Mouse (Mus musculus) CH12.LX (cell line): ENCODE measurements around the gene Il17ra. TPM values are rescaled to one million over a fixed set of nuclear protein-coding genes. Genes with fewer than 3 reads are reported as not detected.

Source experiments
- DNase-seq: peaks from one replicate; pipeline ENCODE4 v3.0.0-alpha.2; 2013; ENCODE audit errors: extremely low read depth
- H3K27ac ChIP-seq: 2 replicates; pipeline ENCODE4 v1.5.1; 2012; ENCODE audit warnings: low read depth, mild to moderate bottlenecking, control low read depth, moderate library complexity; ENCODE audit not compliant: insufficient read depth
- H3K27me3 ChIP-seq: replicated peaks from 2 replicates; pipeline ENCODE3; 2012; ENCODE audit warnings: inconsistent platforms
- H3K36me3 ChIP-seq, 2 experiments: replicated peaks in 1 of 2; 2 replicates each; pipeline versions ENCODE3 to v1.6.1; 2012; ENCODE audit warnings: inconsistent platforms in 1 of 2, low read length in 1 of 2, mild to moderate bottlenecking in 1 of 2, mixed read lengths in 1 of 2, moderate library complexity in 1 of 2; ENCODE audit not compliant: control insufficient read depth in 1 of 2, insufficient read depth in 1 of 2
- H3K4me1 ChIP-seq, 2 experiments: 2 replicates each; pipeline ENCODE4 v1.6.1; 2012; ENCODE audit warnings: inconsistent platforms in 1 of 2, moderate library complexity in 1 of 2; ENCODE audit not compliant: insufficient read depth in 2 of 2, control insufficient read depth in 1 of 2
- H3K4me2 ChIP-seq: 2 replicates; pipeline ENCODE4 v1.6.1; 2012; ENCODE audit warnings: low read depth, mild to moderate bottlenecking, control low read depth; ENCODE audit not compliant: poor library complexity, insufficient read depth, severe bottlenecking
- H3K4me3 ChIP-seq, 3 experiments: fragments of 150-350 bp in 1 of 3; sonication (generic) in 1 of 3; replicated peaks in 1 of 3; 2 replicates each; pipeline versions ENCODE3 to v1.5.1; 2011 to 2012; ENCODE audit warnings: low read depth in 2 of 3, low read length in 2 of 3, mild to moderate bottlenecking in 2 of 3, moderate library complexity in 2 of 3, control low read depth in 1 of 3, improper control_type of control experiment in 1 of 3, inconsistent platforms in 1 of 3, mixed read lengths in 1 of 3; ENCODE audit not compliant: poor library complexity in 1 of 3
- H3K79me2 ChIP-seq: replicated peaks from 2 replicates; pipeline ENCODE4 v1.6.1; 2012; ENCODE audit warnings: mild to moderate bottlenecking, moderate library complexity; ENCODE audit not compliant: control insufficient read depth, poor library complexity, insufficient read depth, severe bottlenecking; ENCODE audit errors: extremely low read depth
- H3K9ac ChIP-seq: 2 replicates; pipeline ENCODE4 v1.6.1; 2012; ENCODE audit warnings: low read depth, mild to moderate bottlenecking, control low read depth, moderate library complexity; ENCODE audit not compliant: insufficient read depth
- H3K9me3 ChIP-seq: replicated peaks from 2 replicates; pipeline ENCODE3; 2012; ENCODE audit warnings: low read length, inconsistent platforms, mixed read lengths
- BHLHE40 ChIP-seq: IDR thresholded peaks from 2 replicates; pipeline ENCODE4 v1.6.1; 2011; ENCODE audit warnings: mild to moderate bottlenecking, low read depth, low read length, improper control_type of control experiment
- CHD1 ChIP-seq: IDR thresholded peaks from 2 replicates; pipeline ENCODE4 v1.6.1; 2012; ENCODE audit warnings: low read depth, low read length, improper control_type of control experiment, inconsistent platforms
- CHD2 ChIP-seq: IDR thresholded peaks from 2 replicates; pipeline ENCODE4 v1.6.1; 2011; ENCODE audit warnings: low read length, improper control_type of control experiment
- CTCF ChIP-seq, 2 experiments: IDR thresholded peaks in 1 of 2; conservative IDR thresholded peaks in 1 of 2; 2 replicates each; pipeline ENCODE4 v1.5.1; 2011 to 2012; ENCODE audit warnings: low read depth in 2 of 2, low read length in 2 of 2, improper control_type of control experiment in 1 of 2, inconsistent platforms in 1 of 2, mild to moderate bottlenecking in 1 of 2, moderate library complexity in 1 of 2
- E2F4 ChIP-seq: IDR thresholded peaks from 2 replicates; pipeline ENCODE4 v1.6.1; 2011; ENCODE audit warnings: low read depth, low read length, improper control_type of control experiment; ENCODE audit not compliant: insufficient replicate concordance
- ELF1 ChIP-seq: IDR thresholded peaks from 2 replicates; pipeline ENCODE4 v1.6.1; 2014; ENCODE audit warnings: low read depth, mild to moderate bottlenecking, inconsistent platforms, low read length, improper control_type of control experiment
- EP300 ChIP-seq: IDR thresholded peaks from 2 replicates; pipeline ENCODE4 v1.6.1; 2011; ENCODE audit warnings: low read length, improper control_type of control experiment
- ETS1 ChIP-seq: conservative IDR thresholded peaks from 2 replicates; pipeline ENCODE4 v1.6.1; 2012; ENCODE audit warnings: low read depth, mild to moderate bottlenecking, inconsistent platforms, low read length, improper control_type of control experiment, moderate library complexity
- GABPA ChIP-seq: IDR thresholded peaks from 2 replicates; pipeline ENCODE4 v1.6.1; 2012; ENCODE audit warnings: low read depth, low read length, improper control_type of control experiment, inconsistent platforms; ENCODE audit not compliant: insufficient replicate concordance
- HCFC1 ChIP-seq: IDR thresholded peaks from 2 replicates; pipeline ENCODE4 v1.6.1; 2012; ENCODE audit warnings: low read depth, mild to moderate bottlenecking, inconsistent platforms, low read length, improper control_type of control experiment
- IRF4 ChIP-seq: IDR thresholded peaks from 2 replicates; pipeline ENCODE4 v1.6.1; 2014; ENCODE audit warnings: low read depth, mild to moderate bottlenecking, inconsistent platforms, low read length, improper control_type of control experiment
- JUN ChIP-seq: IDR thresholded peaks from 2 replicates; pipeline ENCODE4 v1.6.1; 2011; ENCODE audit warnings: low read depth, mild to moderate bottlenecking, low read length, improper control_type of control experiment, moderate library complexity; ENCODE audit not compliant: insufficient read depth
- JUND ChIP-seq: conservative IDR thresholded peaks from 2 replicates; pipeline ENCODE4 v1.6.1; 2011; ENCODE audit warnings: low read depth, low read length, improper control_type of control experiment
- KAT2A ChIP-seq: IDR thresholded peaks from 2 replicates; pipeline ENCODE4 v1.6.1; 2012; ENCODE audit warnings: low read length, improper control_type of control experiment, inconsistent platforms; ENCODE audit not compliant: insufficient replicate concordance
- MAFK ChIP-seq: IDR thresholded peaks from 2 replicates; pipeline ENCODE4 v1.6.1; 2011; ENCODE audit warnings: low read length, improper control_type of control experiment; ENCODE audit not compliant: insufficient replicate concordance
- MAX ChIP-seq: IDR thresholded peaks from 2 replicates; pipeline ENCODE4 v1.6.1; 2011; ENCODE audit warnings: low read length, improper control_type of control experiment
- MAZ ChIP-seq: IDR thresholded peaks from 2 replicates; pipeline ENCODE4 v1.6.1; 2012; ENCODE audit warnings: low read depth, mild to moderate bottlenecking, inconsistent platforms, low read length, improper control_type of control experiment, moderate library complexity
- MEF2A ChIP-seq: IDR thresholded peaks from 2 replicates; pipeline ENCODE4 v1.6.1; 2014; ENCODE audit warnings: low read depth, mild to moderate bottlenecking, inconsistent platforms, low read length, improper control_type of control experiment, borderline replicate concordance
- MXI1 ChIP-seq: IDR thresholded peaks from 2 replicates; pipeline ENCODE4 v1.6.1; 2011; ENCODE audit warnings: mild to moderate bottlenecking, low read depth, low read length, improper control_type of control experiment
- MYC ChIP-seq: IDR thresholded peaks from 2 replicates; pipeline ENCODE4 v1.6.1; 2011; ENCODE audit warnings: low read depth, mild to moderate bottlenecking, improper control_type of control experiment, low read length
- NELFE ChIP-seq: IDR thresholded peaks from 2 replicates; pipeline ENCODE4 v1.6.1; 2011; ENCODE audit warnings: low read depth, low read length, improper control_type of control experiment
- NRF1 ChIP-seq: IDR thresholded peaks from 2 replicates; pipeline ENCODE4 v1.6.1; 2014; ENCODE audit warnings: low read depth, mild to moderate bottlenecking, inconsistent platforms, low read length, improper control_type of control experiment, moderate library complexity
- PAX5 ChIP-seq: IDR thresholded peaks from 2 replicates; pipeline ENCODE4 v1.6.1; 2012; ENCODE audit warnings: low read length, inconsistent platforms, mixed read lengths
- POLR2A ChIP-seq: IDR thresholded peaks from 2 replicates; pipeline ENCODE4 v1.6.1; 2011; ENCODE audit warnings: low read depth, mild to moderate bottlenecking, improper control_type of control experiment, low read length
- POLR2AphosphoS2 ChIP-seq: IDR thresholded peaks from 2 replicates; pipeline ENCODE4 v1.6.1; 2011; ENCODE audit warnings: low read depth, low read length, improper control_type of control experiment
- RAD21 ChIP-seq: IDR thresholded peaks from 2 replicates; pipeline ENCODE4 v1.6.1; 2011; ENCODE audit warnings: low read depth, mild to moderate bottlenecking, low read length, improper control_type of control experiment, moderate library complexity
- RCOR1 ChIP-seq: conservative IDR thresholded peaks from 2 replicates; pipeline ENCODE4 v1.6.1; 2012; ENCODE audit warnings: low read depth, mild to moderate bottlenecking, inconsistent platforms, low read length, improper control_type of control experiment
- SIN3A ChIP-seq: IDR thresholded peaks from 2 replicates; pipeline ENCODE4 v1.6.1; 2012; ENCODE audit warnings: low read length, improper control_type of control experiment, inconsistent platforms
- SMC3 ChIP-seq: IDR thresholded peaks from 2 replicates; pipeline ENCODE4 v1.6.1; 2011; ENCODE audit warnings: low read depth, low read length, improper control_type of control experiment
- TBP ChIP-seq: conservative IDR thresholded peaks from 2 replicates; pipeline ENCODE4 v1.6.1; 2011; ENCODE audit warnings: low read depth, low read length, improper control_type of control experiment
- TCF12 ChIP-seq: IDR thresholded peaks from 2 replicates; pipeline ENCODE4 v1.6.1; 2014; ENCODE audit warnings: low read depth, mild to moderate bottlenecking, inconsistent platforms, low read length, improper control_type of control experiment
- UBTF ChIP-seq: IDR thresholded peaks from 2 replicates; pipeline ENCODE4 v1.6.1; 2012; ENCODE audit warnings: low read depth, mild to moderate bottlenecking, inconsistent platforms, low read length, improper control_type of control experiment, moderate library complexity
- USF1 ChIP-seq: IDR thresholded peaks from 2 replicates; pipeline ENCODE4 v1.6.1; 2014; ENCODE audit warnings: low read depth, mild to moderate bottlenecking, inconsistent platforms, low read length, improper control_type of control experiment
- USF2 ChIP-seq: conservative IDR thresholded peaks from 2 replicates; pipeline ENCODE4 v1.6.1; 2011; ENCODE audit warnings: low read depth, low read length, improper control_type of control experiment
- ZC3H11A ChIP-seq: IDR thresholded peaks from 2 replicates; pipeline ENCODE4 v1.6.1; 2012; ENCODE audit warnings: low read depth, mild to moderate bottlenecking, inconsistent platforms, low read length, improper control_type of control experiment
- ZKSCAN1 ChIP-seq: IDR thresholded peaks from 2 replicates; pipeline ENCODE4 v1.6.1; 2012; ENCODE audit warnings: low read depth, inconsistent platforms, low read length, improper control_type of control experiment, borderline replicate concordance
- ZMIZ1 ChIP-seq: IDR thresholded peaks from 2 replicates; pipeline ENCODE4 v1.6.1; 2012; ENCODE audit warnings: low read depth, mild to moderate bottlenecking, inconsistent platforms, low read length, improper control_type of control experiment
- ZNF384 ChIP-seq: IDR thresholded peaks from 2 replicates; pipeline ENCODE4 v1.6.1; 2012; ENCODE audit warnings: low read depth, low read length, improper control_type of control experiment, inconsistent platforms
- dilution Hi-C: fragments of 300-500 bp; cut with MboI; formaldehyde crosslinking; loops from 2 replicates; pipeline ENCODE4 v1.14.3; 2020; ENCODE audit warnings: low sequenced_read_pairs; ENCODE audit not compliant: extremely low pct_unique_long_range_greater_than_20kb, extremely low pct_ligation_motif_present
- in situ Hi-C: fragments of 300-500 bp; cut with MboI; formaldehyde crosslinking; loops from 3 replicates; pipeline ENCODE4 v1.14.3; 2019; ENCODE audit warnings: low sequenced_read_pairs, low pct_ligation_motif_present, low pct_unique_long_range_greater_than_20kb, mixed read lengths
- polyA plus RNA-seq: library from polyadenylated mRNA; unstranded; fragments of >175 nt; gene quantifications from 2 replicates; pipeline ENCODE4 v1.2.1, GENCODE M21; 2012; ENCODE audit warnings: low read depth; ENCODE audit not compliant: insufficient read length
- total RNA-seq, 2 experiments: library from RNA; depleted of rRNA; stranded (reverse); fragments of 300-350 nt in 1 of 2; fragments of >200 nt in 1 of 2; gene quantifications; 2 replicates each; pipeline ENCODE4 v1.2.3; 2012 to 2014

The Il17ra gene
- 13.5 and 13.6 TPM in 2 replicates for total RNA-seq (2012; rRNA removed)
- 13.8 and 14.0 TPM in 2 replicates for total RNA-seq (2014; rRNA removed)
- polyA plus RNA-seq: 21.2 and 23.9 TPM in 2 replicates

- Histone ChIP-seq H3K9me3 (no peaks in the 10 kb centered on the region), H3K4me3 (peak within 1 kb of the TSS; percentile 80 to 93 (median 85)), H3K27ac (peak within 1 kb of the TSS; percentile 70), H3K4me2 (peak within 1 kb of the TSS; percentile 99), H3K27me3 (no peaks in the 10 kb centered on the region), H3K36me3 (peaks cover 2 to 5% of the 10 kb centered on the region in 2 experiments), H3K9ac (peak within 1 kb of the TSS; percentile 96), H3K4me1 (peaks cover 19 to 46% of the 10 kb centered on the region in 2 experiments), H3K79me2 (peaks cover 46% of the 10 kb centered on the region)
- in situ Hi-C loops: no loop called here
- DNase-seq: peak; percentile 80
- dilution Hi-C loops: no loop called here
- no peak for TF ChIP-seq MAFK
- no peak for TF ChIP-seq EP300
- no peak for TF ChIP-seq CHD1
- no peak for TF ChIP-seq ZNF384
- 0 out of 2 replicates have a peak, but pooled peaks have one; percentile 40 for TF ChIP-seq KAT2A
- no peak for TF ChIP-seq RAD21
- TF ChIP-seq RCOR1: 0 out of 2 replicates have a peak, but pooled peaks have one; percentile 18
- no peak for TF ChIP-seq ZKSCAN1
- TF ChIP-seq MAZ: peak; percentile 10; the same call in 1 of the 2 replicates
- peak; percentile 43; the same call in 1 of the 2 replicates for TF ChIP-seq MEF2A
- peak; percentile 97; the same call in 1 of the 2 replicates for TF ChIP-seq UBTF
- TF ChIP-seq ZC3H11A: no peak
- no peak for TF ChIP-seq JUN
- peak; percentile 89 for TF ChIP-seq ELF1
- TF ChIP-seq TBP: 0 out of 2 replicates have a peak, but pooled peaks have one; percentile 34
- TF ChIP-seq MXI1: peak; percentile 74
- peak; percentile 80 for TF ChIP-seq TCF12
- TF ChIP-seq SMC3: no peak
- no peak for TF ChIP-seq USF2
- TF ChIP-seq CTCF (conservative IDR thresholded peaks at IDR 0.05 in 1 of 2, IDR thresholded peaks at IDR 0.05 in 1 of 2; ENCODE audit: low read depth in 2 of 2, low read length in 2 of 2): 0 out of 4 replicates have a peak, but pooled peaks of 1 of the 2 experiments have one; percentile 6
- TF ChIP-seq CHD2: no peak
- TF ChIP-seq POLR2AphosphoS2: no peak
- TF ChIP-seq JUND: no peak
- peak; percentile 59 for TF ChIP-seq HCFC1
- peak; percentile 92 for TF ChIP-seq POLR2A
- TF ChIP-seq IRF4: peak; percentile 54; the same call in 1 of the 2 replicates
- no peak for TF ChIP-seq ETS1
- TF ChIP-seq USF1: no peak
- peak; percentile 36; the same call in 1 of the 2 replicates for TF ChIP-seq NRF1
- TF ChIP-seq SIN3A: peak; percentile 42; the same call in 1 of the 2 replicates
- no peak for TF ChIP-seq PAX5
- TF ChIP-seq NELFE: peak; percentile 87
- no peak for TF ChIP-seq E2F4
- no peak for TF ChIP-seq BHLHE40
- no peak for TF ChIP-seq MYC
- TF ChIP-seq ZMIZ1: peak; percentile 91
- no peak for TF ChIP-seq GABPA
- 0 out of 2 replicates have a peak, but pooled peaks have one; percentile 31 for TF ChIP-seq MAX
These were observed at the start of gene Il17ra for GRCm38 (mm10) chr6:120463086-120463871. Gene Il17ra (plus strand): TSS chr6:120463247.
